Mouse (Mus musculus) midbrain, embryonic 16.5 days (tissue): ENCODE measurements around the gene Gpa33. TPM values are rescaled to one million over a fixed set of nuclear protein-coding genes. Genes with fewer than 3 reads are reported as not detected.
A peak's percentile ranks its signal among the peaks of the same experiment; 100 is the strongest.

Source experiments
- ATAC-seq: fragments of 200-750 bp; cut with Nextera tagmentation; 2 replicates; pipeline ENCODE4 v1.8.0; 2017; ENCODE audit warnings: moderate TSS enrichment
- H3K27ac ChIP-seq: fragments of 300-500 bp; sonication (generic); 2 replicates; pipeline ENCODE4 v1.5.1; 2014; ENCODE audit warnings: mild to moderate bottlenecking, low read length, mixed read lengths
- H3K27me3 ChIP-seq: fragments of 300-500 bp; sonication (generic); 2 replicates; pipeline ENCODE4 v1.6.1; 2014; ENCODE audit warnings: low read depth, low read length, mixed read lengths; ENCODE audit not compliant: control insufficient read depth, insufficient read depth
- H3K36me3 ChIP-seq: fragments of 300-500 bp; sonication (generic); 2 replicates; pipeline ENCODE4 v1.6.1; 2014; ENCODE audit warnings: mild to moderate bottlenecking, low read length, moderate library complexity, mixed read lengths; ENCODE audit not compliant: control insufficient read depth, insufficient read depth
- H3K4me1 ChIP-seq: fragments of 300-500 bp; sonication (generic); 2 replicates; pipeline ENCODE4 v1.6.1; 2014; ENCODE audit warnings: mild to moderate bottlenecking, low read length, mixed read lengths; ENCODE audit not compliant: control insufficient read depth, insufficient read depth
- H3K4me2 ChIP-seq: fragments of 300-500 bp; sonication (generic); 2 replicates; pipeline ENCODE4 v1.6.1; 2014; ENCODE audit warnings: mild to moderate bottlenecking, low read length, mixed read lengths
- H3K4me3 ChIP-seq: fragments of 300-500 bp; sonication (generic); 2 replicates; pipeline ENCODE4 v1.5.1; 2014; ENCODE audit warnings: low read depth, mild to moderate bottlenecking, low read length, moderate library complexity, mixed read lengths
- H3K9ac ChIP-seq: fragments of 300-500 bp; sonication (generic); 2 replicates; pipeline ENCODE4 v1.6.1; 2014; ENCODE audit warnings: low read depth, low read length, mixed read lengths
- H3K9me3 ChIP-seq: fragments of 300-500 bp; sonication (generic); replicated peaks from 2 replicates; pipeline ENCODE4 v1.6.1; 2014; ENCODE audit warnings: mild to moderate bottlenecking, low read length, mixed read lengths; ENCODE audit not compliant: control insufficient read depth, poor library complexity, severe bottlenecking
- WGBS: fragments of 180-500 bp; shearing (Covaris S2); extraction: QIAGEN DNeasy Blood & Tissue Kit; methylation state at CpG from one replicate; pipeline ENCODE4 v1.1.7; 2014; 5-methylcytosine and 5-hydroxymethylcytosine counted together
- polyA plus RNA-seq: library from polyadenylated mRNA; unstranded; fragments of >200 nt; fragmentation: Nextera tagmentation; extraction: Ambion mirVana; gene quantifications from 2 replicates; pipeline ENCODE4 v1.2.1, GENCODE M21; 2015

Gpa33 gene
- polyA plus RNA-seq, 1 experiment from 2014 or later = 0.08 TPM

DNA sequence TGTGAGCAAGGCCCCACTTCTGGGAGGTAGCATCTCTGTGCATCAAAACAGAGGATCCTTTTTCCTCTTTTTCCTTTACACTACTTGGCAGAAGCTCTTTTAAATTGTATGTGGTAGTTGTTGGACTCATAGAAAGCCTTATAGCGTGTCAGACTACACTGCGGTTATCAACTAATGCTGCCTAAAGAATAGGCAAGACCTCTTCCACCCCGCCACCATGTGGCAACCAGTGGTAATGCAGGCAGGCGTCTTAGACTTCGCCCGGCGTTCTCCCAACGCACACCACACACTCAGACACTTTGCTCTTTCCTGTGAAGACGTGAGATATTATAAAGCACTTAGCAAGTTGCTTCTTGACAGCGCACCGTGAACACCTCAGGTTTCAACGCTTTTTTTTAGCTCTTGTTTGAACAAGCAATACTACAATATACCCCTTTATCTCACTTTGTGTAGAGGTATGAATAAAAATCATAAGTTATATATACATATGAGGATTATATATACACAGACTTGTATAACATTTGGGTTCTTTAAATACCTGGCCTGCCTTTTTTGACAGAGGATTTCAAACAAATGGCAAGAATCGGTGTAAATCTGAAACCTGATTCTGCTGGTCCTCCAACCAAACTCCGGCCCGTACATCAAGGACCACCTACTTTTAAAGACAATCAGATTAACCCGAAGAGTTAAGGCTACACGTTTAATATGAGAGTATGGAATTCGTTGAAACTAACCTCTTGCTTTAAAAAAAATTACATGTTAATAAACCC is 23.5 kb downstream of the Gpa33 start:
- ATAC-seq = peak; percentile 57
- Histone ChIP-seq H3K4me2 (no peak overlapping the region), H3K4me1 (peaks cover 5% of the 10 kb centered on the region; the same call in 1 of the 2 replicates), H3K27ac (no peak overlapping the region), H3K9me3 (no peaks in the 10 kb centered on the region), H3K27me3 (peaks cover 7% of the 10 kb centered on the region; the same call in 1 of the 2 replicates), H3K9ac (no peak overlapping the region), H3K36me3 (no peaks in the 10 kb centered on the region), H3K4me3 (no peak overlapping the region)
- 12% methylated on average over 18 of the region's 18 CpGs for WGBS

GRCm38 (mm10) chr1:166154162-166155112 is 24.4 kb downstream of the Gpa33 start:
- peak; percentile 68 for ATAC-seq
- H3K36me3 ChIP-seq = no peaks in the 10 kb centered on the region
- 20% methylated on average over 29 of the region's 29 CpGs for WGBS
- H3K9me3 ChIP-seq = no peaks in the 10 kb centered on the region
- peaks cover 5% of the 10 kb centered on the region; the same call in 1 of the 2 replicates for H3K4me1 ChIP-seq
- 0 out of 2 replicates have a peak overlapping the region, but pooled peaks have one; percentile 27 for H3K9ac ChIP-seq
- no peak overlapping the region for H3K4me3 ChIP-seq
- peaks cover 7% of the 10 kb centered on the region; the same call in 1 of the 2 replicates for H3K27me3 ChIP-seq
- no peak overlapping the region for H3K27ac ChIP-seq
- H3K4me2 ChIP-seq = peak overlapping the region; percentile 42

DNA sequence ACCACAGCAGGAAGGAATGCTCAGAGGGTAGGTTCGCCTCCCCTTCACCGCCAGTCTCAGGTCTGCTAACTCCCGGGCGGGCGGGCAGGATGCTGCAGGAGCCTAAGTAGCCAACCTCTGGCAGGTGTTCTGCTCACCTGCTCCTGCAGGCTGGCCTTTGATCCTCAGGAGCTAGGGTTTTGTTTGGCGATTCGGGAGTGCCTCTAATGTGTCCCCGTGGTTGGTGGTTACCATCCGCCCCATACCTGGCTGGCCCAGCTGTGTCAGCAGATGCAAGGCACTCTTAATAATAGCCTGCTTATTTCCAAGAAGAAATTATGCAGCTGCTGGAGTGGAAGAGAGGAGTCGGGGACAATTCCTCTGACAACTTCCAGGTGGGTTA is 25.1 kb downstream of the Gpa33 start:
- Histone ChIP-seq H3K27ac (no peak overlapping the region), H3K9me3 (no peaks in the 10 kb centered on the region), H3K4me1 (peaks cover 5% of the 10 kb centered on the region; the same call in 1 of the 2 replicates), H3K27me3 (peaks cover 7% of the 10 kb centered on the region), H3K4me3 (no peak overlapping the region), H3K4me2 (no peak overlapping the region), H3K9ac (no peak overlapping the region), H3K36me3 (no peaks in the 10 kb centered on the region)
- WGBS = 59% methylated on average over 10 of the region's 10 CpGs
- no peak for ATAC-seq

- Histone ChIP-seq H3K9ac (no peak overlapping the region), H3K9me3 (no peaks in the 10 kb centered on the region), H3K27ac (no peak overlapping the region), H3K4me1 (peaks cover 3% of the 10 kb centered on the region; the same call in 1 of the 2 replicates), H3K4me2 (no peak overlapping the region), H3K27me3 (peaks cover 7% of the 10 kb centered on the region), H3K4me3 (no peak overlapping the region), H3K36me3 (no peaks in the 10 kb centered on the region)
- WGBS = 85% methylated on average over 12 of the region's 12 CpGs
- no peak for ATAC-seq
These were observed 27.7 kb downstream of the Gpa33 start for GRCm38 (mm10) chr1:166157712-166158111.

GRCm38 (mm10) chr1:166158664-166159063 is 28.6 kb downstream of the Gpa33 start:
- H3K27me3 ChIP-seq = peaks cover 7% of the 10 kb centered on the region
- H3K4me2 ChIP-seq = no peak overlapping the region
- no peaks in the 10 kb centered on the region for H3K9me3 ChIP-seq
- H3K27ac ChIP-seq = no peak overlapping the region
- 70% methylated on average over 9 of the region's 9 CpGs for WGBS
- H3K4me1 ChIP-seq = peaks cover 3% of the 10 kb centered on the region; the same call in 1 of the 2 replicates
- H3K36me3 ChIP-seq = no peaks in the 10 kb centered on the region
- H3K4me3 ChIP-seq = no peak overlapping the region
- no peak for ATAC-seq
- no peak overlapping the region for H3K9ac ChIP-seq

GRCm38 (mm10) chr1:166160111-166160510 is 30.1 kb downstream of the Gpa33 start:
- WGBS = 52% methylated on average over 5 of the region's 5 CpGs
- Histone ChIP-seq H3K9me3 (no peaks in the 10 kb centered on the region), H3K36me3 (no peaks in the 10 kb centered on the region), H3K4me3 (peak overlapping the region; percentile 32; the same call in 1 of the 2 replicates), H3K9ac (peak overlapping the region; percentile 45; the same call in 1 of the 2 replicates), H3K27ac (no peak overlapping the region), H3K27me3 (peaks cover 5% of the 10 kb centered on the region), H3K4me2 (peak overlapping the region; percentile 64), H3K4me1 (no peaks in the 10 kb centered on the region; the same call in 1 of the 2 replicates)
- no peak for ATAC-seq

DNA sequence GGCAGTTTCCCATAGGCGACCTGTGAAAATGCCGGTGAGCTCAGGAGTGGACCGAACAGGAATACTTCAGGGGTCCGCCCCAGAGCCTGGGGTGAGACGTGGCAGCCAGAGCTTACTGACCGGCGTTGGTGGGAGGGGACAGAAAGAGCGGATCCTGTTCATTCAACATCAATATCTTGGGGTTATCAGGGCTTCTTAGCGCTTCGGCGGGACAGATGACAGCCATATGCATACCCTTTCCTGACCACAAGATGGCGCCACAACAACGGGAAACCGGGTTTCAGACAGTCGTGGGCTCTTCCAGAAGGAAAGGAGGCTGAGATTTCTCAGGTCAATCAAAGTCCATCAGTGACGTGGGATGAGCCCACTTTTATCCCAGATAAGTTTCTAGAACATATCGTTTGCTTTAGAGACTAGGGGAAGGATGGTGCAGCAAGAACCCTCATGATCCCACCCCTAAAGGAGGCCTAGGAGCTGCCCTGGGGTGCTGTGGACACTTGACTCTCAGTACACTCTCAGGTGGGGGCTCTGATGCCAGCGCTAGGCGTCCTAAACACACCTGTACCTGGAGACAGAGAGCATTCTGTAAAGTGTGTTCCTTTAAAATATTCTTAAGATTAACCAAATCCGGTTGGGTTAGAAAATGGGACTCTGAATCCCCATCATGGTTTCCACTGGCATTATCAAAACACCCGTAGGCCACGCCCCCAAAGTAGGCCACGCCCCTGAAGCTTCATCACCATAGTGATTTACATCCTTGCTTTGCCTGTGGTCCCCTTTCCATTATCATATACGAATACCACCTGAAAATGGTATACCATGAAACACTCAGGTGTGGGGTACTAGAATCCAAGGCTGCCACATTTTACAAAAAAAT is 30.8 kb downstream of the Gpa33 start:
- ATAC-seq = peak; percentile 76
- H3K4me3 ChIP-seq = peak overlapping the region; percentile 32
- peak overlapping the region; percentile 64 for H3K4me2 ChIP-seq
- no peaks in the 10 kb centered on the region for H3K36me3 ChIP-seq
- WGBS = 20% methylated on average over 24 of the region's 24 CpGs
- H3K9me3 ChIP-seq = no peaks in the 10 kb centered on the region
- peaks cover under 1% of the 10 kb centered on the region; the same call in 1 of the 2 replicates for H3K27me3 ChIP-seq
- H3K27ac ChIP-seq = no peak overlapping the region
- H3K4me1 ChIP-seq = no peaks in the 10 kb centered on the region; the same call in 1 of the 2 replicates
- peak overlapping the region; percentile 45; the same call in 1 of the 2 replicates for H3K9ac ChIP-seq

DNA sequence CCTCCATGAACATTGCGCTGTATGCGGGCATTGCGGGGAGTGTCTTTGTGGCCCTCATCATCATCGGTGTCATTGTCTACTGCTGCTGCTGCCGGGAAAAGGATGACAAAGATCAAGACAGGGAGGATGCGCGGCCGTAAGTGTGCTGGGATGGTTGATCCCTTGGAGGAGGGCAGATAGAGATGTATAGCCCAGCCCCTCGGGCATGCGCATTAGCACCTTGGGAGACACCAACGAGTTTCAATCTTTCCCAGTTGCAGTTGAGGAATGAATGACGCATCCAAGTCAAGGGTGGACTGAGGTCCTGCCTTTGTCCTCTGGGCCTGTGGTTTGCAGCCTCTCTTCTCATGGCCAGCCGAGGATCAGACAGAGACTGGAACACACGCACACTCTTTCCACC is 34.5 kb downstream of the Gpa33 start:
- no peaks in the 10 kb centered on the region for H3K9me3 ChIP-seq
- WGBS = 87% methylated on average over 14 of the region's 14 CpGs
- H3K36me3 ChIP-seq = no peaks in the 10 kb centered on the region
- H3K4me3 ChIP-seq = no peak overlapping the region
- no peak overlapping the region for H3K4me2 ChIP-seq
- H3K9ac ChIP-seq = no peak overlapping the region
- no peaks in the 10 kb centered on the region; the same call in 1 of the 2 replicates for H3K4me1 ChIP-seq
- ATAC-seq = no peak
- H3K27me3 ChIP-seq = no peaks in the 10 kb centered on the region; the same call in 1 of the 2 replicates
- H3K27ac ChIP-seq = no peak overlapping the region
